Mouse (Mus musculus): ENCODE results near the gene Stx19.
A peak's percentile ranks its signal among the peaks of the same experiment; 100 is the strongest.

Stx19 gene

GRCm38 (mm10) chr16:62814491-62814890 lies at the start of gene Stx19:
Gene Stx19 (plus strand): TSS chr16:62814676.
- no peak for DNase-seq (ENCODE audit: low read depth, low spot score)

- no peak for DNase-seq (ENCODE audit: low read depth, low spot score)
These were observed 41.0 kb upstream of the Stx19 start for GRCm38 (mm10) chr16:62773462-62773861.

GRCm38 (mm10) chr16:62776034-62776433 lies 38.4 kb upstream of the Stx19 start:
- DNase-seq (ENCODE audit: low read depth, low spot score), result no peak

GRCm38 (mm10) chr16:62778282-62778681 lies 36.2 kb upstream of the Stx19 start:
- DNase-seq (ENCODE audit: low read depth, low spot score), result no peak

- DNase-seq (ENCODE audit: low read depth, low spot score), result no peak
These were observed 32.2 kb upstream of the Stx19 start for GRCm38 (mm10) chr16:62782229-62782628.

- peak; percentile 94 for DNase-seq (ENCODE audit: low read depth, low spot score)
These were observed 27.7 kb upstream of the Stx19 start, which contains the start of gene Nsun3 for GRCm38 (mm10) chr16:62786621-62787331. Gene Nsun3 (minus strand): TSS chr16:62786818.

- no peak for DNase-seq (ENCODE audit: low read depth, low spot score)
These were observed 17.9 kb upstream of the Stx19 start for GRCm38 (mm10) chr16:62796608-62797007.

- no peak for DNase-seq (ENCODE audit: low read depth, low spot score)
These were observed 15.7 kb upstream of the Stx19 start for GRCm38 (mm10) chr16:62798808-62799207.

- DNase-seq (ENCODE audit: low read depth, low spot score), result no peak
These were observed 15.1 kb upstream of the Stx19 start for GRCm38 (mm10) chr16:62799426-62799825.

GRCm38 (mm10) chr16:62799839-62800238 lies 14.6 kb upstream of the Stx19 start:
- DNase-seq (ENCODE audit: low read depth, low spot score), result no peak

- DNase-seq (ENCODE audit: low read depth, low spot score), result no peak
These were observed 9.9 kb upstream of the Stx19 start for GRCm38 (mm10) chr16:62804621-62805020.

GRCm38 (mm10) chr16:62807249-62807979 lies 7.1 kb upstream of the Stx19 start:
- no peak for DNase-seq (ENCODE audit: low read depth, low spot score)

GRCm38 (mm10) chr16:62810855-62811254 lies 3.6 kb upstream of the Stx19 start:
- DNase-seq (ENCODE audit: low read depth, low spot score), result no peak

GRCm38 (mm10) chr16:62813790-62814189 lies 686 bp upstream of the Stx19 start:
- DNase-seq (ENCODE audit: low read depth, low spot score), result no peak

GRCm38 (mm10) chr16:62822472-62822871 lies 8.0 kb downstream of the Stx19 start:
- no peak for DNase-seq (ENCODE audit: low read depth, low spot score)

- no peak for DNase-seq (ENCODE audit: low read depth, low spot score)
These were observed 11.9 kb downstream of the Stx19 start for GRCm38 (mm10) chr16:62826156-62827001.

GRCm38 (mm10) chr16:62832027-62832426 lies 17.6 kb downstream of the Stx19 start:
- DNase-seq (ENCODE audit: low read depth, low spot score), result no peak

GRCm38 (mm10) chr16:62832481-62832880 lies 18.0 kb downstream of the Stx19 start:
- no peak for DNase-seq (ENCODE audit: low read depth, low spot score)

- DNase-seq (ENCODE audit: low read depth, low spot score), result no peak
These were observed 19.7 kb downstream of the Stx19 start for GRCm38 (mm10) chr16:62834016-62834735.

- DNase-seq (ENCODE audit: low read depth, low spot score), result no peak
These were observed 30.9 kb downstream of the Stx19 start for GRCm38 (mm10) chr16:62845341-62845740.

Data from brain, embryonic 18.5 days (tissue).